Mouse (Mus musculus) liver, embryonic 14.5 days (tissue): Measurements from ENCODE around the gene Smdt1. TPM values are rescaled to one million over a fixed set of nuclear protein-coding genes. Genes with fewer than 3 reads are reported as not detected.

ENCODE experiments used
- ATAC-seq: fragments of 200-750 bp; cut with Nextera tagmentation; 2 replicates; pipeline ENCODE4 v1.8.0; 2017; ENCODE audit warnings: moderate number of reproducible peaks, mild to moderate bottlenecking, moderate library complexity; ENCODE audit not compliant: insufficient read depth
- DNase-seq, 3 experiments: peaks; one replicate each; pipeline ENCODE4 v3.0.0-alpha.2; 2012 to 2013; ENCODE audit warnings: low read depth in 3 of 3, low spot score in 3 of 3
- H3K27ac ChIP-seq: fragments of 300-500 bp; sonication (generic); 2 replicates; pipeline ENCODE4 v1.5.1; 2014; ENCODE audit warnings: moderate library complexity, mild to moderate bottlenecking, control low read depth, inconsistent platforms
- H3K27me3 ChIP-seq: fragments of 300-500 bp; sonication (generic); 2 replicates; pipeline ENCODE4 v1.6.1; 2014; ENCODE audit warnings: mild to moderate bottlenecking, low read length, moderate library complexity; ENCODE audit not compliant: control insufficient read depth, insufficient read depth
- H3K36me3 ChIP-seq: fragments of 300-500 bp; sonication (generic); replicated peaks from 2 replicates; pipeline ENCODE4 v1.6.1; 2014; ENCODE audit warnings: low read depth; ENCODE audit not compliant: control insufficient read depth, insufficient read depth
- H3K4me1 ChIP-seq, 2 experiments: fragments of 200-500 bp in 1 of 2; fragments of 300-500 bp in 1 of 2; sonication (generic) in 1 of 2; replicated peaks; 2 replicates each; pipeline ENCODE4 v1.6.1; 2012 to 2014; ENCODE audit warnings: antibody characterized with exemption in 1 of 2, inconsistent platforms in 1 of 2, low read length in 1 of 2; ENCODE audit not compliant: control insufficient read depth in 2 of 2, insufficient read depth in 2 of 2
- H3K4me2 ChIP-seq: fragments of 300-500 bp; sonication (generic); 2 replicates; pipeline ENCODE4 v1.6.1; 2014; ENCODE audit warnings: low read depth, mild to moderate bottlenecking, control low read depth, moderate library complexity
- H3K4me3 ChIP-seq, 2 experiments: fragments of 200-500 bp in 1 of 2; fragments of 300-500 bp in 1 of 2; sonication (generic) in 1 of 2; 2 replicates each; pipeline ENCODE4 v1.5.1; 2012 to 2014; ENCODE audit warnings: low read depth in 2 of 2, low read length in 2 of 2, mild to moderate bottlenecking in 2 of 2, control low read depth in 1 of 2, inconsistent platforms in 1 of 2, moderate library complexity in 1 of 2; ENCODE audit not compliant: insufficient read depth in 1 of 2
- H3K9ac ChIP-seq: fragments of 300-500 bp; sonication (generic); replicated peaks from 2 replicates; pipeline ENCODE4 v1.6.1; 2014; ENCODE audit warnings: mild to moderate bottlenecking, control low read depth, moderate library complexity
- H3K9me3 ChIP-seq: fragments of 300-500 bp; sonication (generic); 2 replicates; pipeline ENCODE4 v1.6.1; 2016; ENCODE audit warnings: low read length, mixed read lengths; ENCODE audit not compliant: control insufficient read depth
- CTCF ChIP-seq: IDR thresholded peaks from 2 replicates; pipeline ENCODE4 v1.5.1; 2016; ENCODE audit warnings: antibody characterized with exemption, low read depth, control low read depth
- EP300 ChIP-seq: IDR thresholded peaks from 2 replicates; pipeline ENCODE4 v1.6.1; 2016; ENCODE audit warnings: antibody characterized with exemption, low read depth
- WGBS: fragments of 180-500 bp; shearing (Covaris S2); extraction: QIAGEN DNeasy Blood & Tissue Kit; methylation state at CpG from one replicate; pipeline ENCODE4 v1.1.7; 2014; ENCODE audit not compliant: insufficient replicate concordance; 5-methylcytosine and 5-hydroxymethylcytosine counted together
- polyA plus RNA-seq, 2 experiments: library from polyadenylated mRNA; depleted of rRNA in 1 of 2; stranded (reverse) in 1 of 2; unstranded in 1 of 2; fragments of >200 nt; fragmentation: Nextera tagmentation in 1 of 2; extraction: Ambion mirVana in 1 of 2; gene quantifications; 2 replicates each; pipeline versions ENCODE4 v1.2.1 to v1.2.3; 2012 to 2014

Gene Smdt1
- polyA plus RNA-seq (2012; rRNA removed) (109 and 121 TPM in 2 replicates), polyA plus RNA-seq (2014; fragmentation: Nextera tagmentation; extraction: Ambion mirVana) (165 and 178 TPM in 2 replicates)

- Histone ChIP-seq H3K4me2 (peak within 1 kb of the TSS; percentile 93), H3K4me3 (peak within 1 kb of the TSS; percentile 81 to 84), H3K27ac (peak within 1 kb of the TSS; percentile 99), H3K36me3 (peaks cover 40% of the 10 kb centered on the region), H3K27me3 (no peaks in the 10 kb centered on the region), H3K4me1 (peaks cover 41 to 49% of the 10 kb centered on the region in 2 experiments), H3K9ac (peak within 1 kb of the TSS; percentile 98), H3K9me3 (no peaks in the 10 kb centered on the region)
- DNase-seq (peak; percentile 98 to 99 (median 99)), ATAC-seq (peak; percentile 79)
- under 1% methylated on average over 41 of the region's 41 CpGs for WGBS
- TF ChIP-seq EP300 (no peak), CTCF (peak; percentile 46; the same call in 1 of the 2 replicates)
These were observed at the start of gene Smdt1, which contains the start of the genes Naga and Pheta2 for GRCm38 (mm10) chr15:82338593-82339112. Smdt1 (plus strand) TSS chr15:82338959. Naga (minus strand) TSS chr15:82338925. Pheta2 (plus strand) TSS chr15:82338942.

DNA sequence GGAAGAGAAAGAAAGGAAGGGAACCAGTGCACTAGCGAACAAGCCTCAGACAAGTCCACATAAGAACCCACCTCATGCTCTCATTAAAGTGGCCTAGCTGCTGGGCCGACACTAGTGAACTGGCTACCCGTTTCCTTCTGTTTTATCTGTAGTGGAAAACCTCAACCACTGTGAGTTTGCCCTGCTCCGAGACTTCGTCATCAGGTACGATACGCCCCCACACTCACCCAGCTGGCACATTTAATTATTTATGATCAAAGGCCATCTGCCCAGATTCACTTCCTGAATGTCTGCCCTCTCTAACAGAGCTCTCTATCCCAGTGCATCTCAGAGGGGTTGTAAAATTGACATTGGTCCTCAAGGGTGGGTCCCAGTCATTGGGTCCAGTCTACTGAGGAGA lies 48.5 kb upstream of the Smdt1 start:
- H3K9ac ChIP-seq, result no peak overlapping the region
- no peak for TF ChIP-seq EP300
- TF ChIP-seq CTCF, result no peak
- no peaks in the 10 kb centered on the region for H3K36me3 ChIP-seq
- ATAC-seq, result no peak
- H3K27ac ChIP-seq, result no peak overlapping the region
- H3K27me3 ChIP-seq, result peaks cover 4% of the 10 kb centered on the region; the same call in 1 of the 2 replicates
- DNase-seq, result no peak
- 66% methylated on average over 7 of the region's 7 CpGs for WGBS
- H3K4me2 ChIP-seq, result no peak overlapping the region
- H3K4me3 ChIP-seq, result no peak overlapping the region
- peaks cover 0 to 10% of the 10 kb centered on the region in 2 experiments; a peak in 2 of 4 replicates for H3K4me1 ChIP-seq
- H3K9me3 ChIP-seq, result no peaks in the 10 kb centered on the region

DNA sequence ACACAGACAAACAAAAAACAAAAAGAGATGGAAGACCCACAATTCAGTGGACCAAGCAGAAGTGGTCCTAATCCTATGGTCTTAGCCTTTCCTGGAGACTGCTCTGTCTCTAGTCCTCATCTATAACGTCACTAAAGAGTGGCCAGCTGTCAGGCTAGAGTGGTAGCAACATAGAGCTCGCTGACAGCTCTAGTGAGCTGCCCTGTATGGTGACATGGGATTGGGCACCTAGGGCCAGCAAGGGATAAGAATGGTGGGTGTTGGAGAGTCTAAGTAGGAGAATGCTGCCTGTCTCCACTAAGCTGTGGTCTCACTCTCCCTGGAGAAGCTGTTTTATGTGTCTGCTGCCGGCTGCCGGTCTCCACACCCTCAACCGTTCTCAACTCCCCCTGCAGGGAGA lies 45.9 kb upstream of the Smdt1 start:
- Histone ChIP-seq H3K27me3 (peaks cover 4% of the 10 kb centered on the region; the same call in 1 of the 2 replicates), H3K4me1 (peaks cover 0 to 10% of the 10 kb centered on the region in 2 experiments; a peak in 2 of 4 replicates), H3K4me3 (no peak overlapping the region), H3K36me3 (no peaks in the 10 kb centered on the region), H3K4me2 (no peak overlapping the region), H3K9me3 (no peaks in the 10 kb centered on the region), H3K9ac (no peak overlapping the region), H3K27ac (no peak overlapping the region)
- TF ChIP-seq CTCF (no peak), EP300 (no peak)
- ATAC-seq (no peak), DNase-seq (no peak)
- WGBS, result 34% methylated on average over 5 of the region's 5 CpGs

DNA sequence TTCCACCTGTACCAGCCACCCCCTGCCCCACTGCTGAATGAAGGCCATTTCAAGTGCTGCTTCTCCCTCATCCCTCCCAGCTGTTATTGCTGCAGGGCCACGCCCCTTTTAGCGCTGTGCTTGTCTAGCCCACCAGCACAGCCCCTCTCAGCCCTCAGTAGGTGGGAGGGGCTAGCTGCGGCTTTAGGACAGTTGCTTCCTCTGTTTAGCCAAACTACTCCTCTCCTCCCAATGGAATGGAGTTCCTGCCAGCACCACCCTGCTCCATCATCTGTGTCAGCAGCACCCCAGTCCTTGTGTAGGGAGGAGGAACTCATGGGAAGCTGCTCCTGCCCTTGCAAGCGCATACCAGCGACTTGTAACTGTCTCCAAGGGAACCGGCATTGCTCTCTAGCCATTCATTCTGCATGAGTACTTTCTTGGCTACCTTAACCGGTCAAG lies 45.5 kb upstream of the Smdt1 start:
- Histone ChIP-seq H3K9me3 (no peaks in the 10 kb centered on the region), H3K36me3 (no peaks in the 10 kb centered on the region), H3K4me2 (no peak overlapping the region), H3K4me1 (peaks cover 0 to 10% of the 10 kb centered on the region in 2 experiments; a peak in 2 of 4 replicates), H3K27ac (no peak overlapping the region), H3K27me3 (peaks cover 4% of the 10 kb centered on the region; the same call in 1 of the 2 replicates), H3K9ac (no peak overlapping the region), H3K4me3 (no peak overlapping the region)
- no peak for TF ChIP-seq CTCF
- TF ChIP-seq EP300, result no peak
- WGBS, result 27% methylated on average over 7 of the region's 7 CpGs
- ATAC-seq (no peak), DNase-seq (no peak)

- 41% methylated on average over 8 of the region's 8 CpGs for WGBS
- peaks cover 0 to 10% of the 10 kb centered on the region in 2 experiments; a peak in 2 of 4 replicates for H3K4me1 ChIP-seq
- no peak overlapping the region for H3K27ac ChIP-seq
- no peak for DNase-seq
- TF ChIP-seq EP300, result no peak
- TF ChIP-seq CTCF, result peak; percentile 75
- H3K9ac ChIP-seq, result no peak overlapping the region
- H3K27me3 ChIP-seq, result peaks cover 4% of the 10 kb centered on the region; the same call in 1 of the 2 replicates
- no peaks in the 10 kb centered on the region for H3K9me3 ChIP-seq
- no peak overlapping the region for H3K4me2 ChIP-seq
- no peaks in the 10 kb centered on the region for H3K36me3 ChIP-seq
- ATAC-seq, result no peak
- no peak overlapping the region for H3K4me3 ChIP-seq
These were observed 44.7 kb upstream of the Smdt1 start for GRCm38 (mm10) chr15:82294059-82294458.
